Mouse (Mus musculus) C2C12 (cell line): ENCODE data around the gene Slc47a1.
"Not testable (repeated sequence)": the region's sequence is repeated elsewhere in the genome, so short reads cannot be mapped to it uniquely, and the experiment has no call there.

Experiments
- CTCF ChIP-seq: IDR thresholded peaks from one replicate; pipeline ENCODE4 v1.5.1; 2011; ENCODE audit not compliant: control insufficient read depth, insufficient read depth, insufficient read length
- MAX ChIP-seq: IDR thresholded peaks from one replicate; pipeline ENCODE4 v1.6.1; 2011; ENCODE audit warnings: mild to moderate bottlenecking, control low read depth
- MYOD1 ChIP-seq: IDR thresholded peaks from one replicate; pipeline ENCODE4 v1.6.1; 2011; ENCODE audit warnings: low read depth; ENCODE audit not compliant: control insufficient read depth, insufficient read length
- USF1 ChIP-seq: IDR thresholded peaks from one replicate; pipeline ENCODE4 v1.6.1; 2011; ENCODE audit warnings: low read depth, mild to moderate bottlenecking, control low read depth, moderate library complexity

DNA sequence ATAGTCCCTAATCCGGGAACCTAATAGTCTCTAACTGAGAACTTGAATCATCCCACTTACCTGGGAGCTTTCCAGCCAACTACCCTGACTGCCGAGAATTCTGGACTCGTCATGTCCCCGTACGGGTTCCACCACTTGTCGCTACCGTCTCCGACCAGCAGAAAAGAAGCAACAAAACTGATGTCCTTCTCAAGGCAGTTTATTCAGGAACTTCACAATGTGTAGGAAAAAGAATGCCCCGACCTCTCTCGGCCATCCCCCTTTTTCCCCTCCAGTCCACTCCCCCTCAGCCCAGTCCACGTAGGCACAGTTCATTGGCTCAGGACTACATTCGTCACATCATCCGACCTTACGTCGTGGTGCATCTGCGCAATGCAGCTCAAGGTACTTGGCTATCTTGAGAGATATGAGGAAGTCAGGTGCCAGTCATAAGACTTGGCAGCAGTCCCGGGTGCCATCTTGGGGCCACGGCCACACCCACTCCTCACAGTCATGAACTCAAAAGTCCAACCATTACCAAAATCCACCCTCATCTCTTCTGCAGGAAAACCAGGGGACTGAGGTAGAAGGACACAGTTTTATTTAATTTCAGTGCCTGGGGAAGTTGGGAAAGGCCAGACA, 19.4 kb upstream of the Slc47a1 start:
- TF ChIP-seq USF1, CTCF, MYOD1, MAX: not testable (repeated sequence)
